In genomic region chr3:40391631-40392030, GRCm38 (mm10) we compare ENCODE assay signal across 9 mouse cellular contexts.
DNase-seq lines count a peak whose midpoint lies in the region; ATAC-seq and TF ChIP-seq lines count a peak whose summit lies in the region.
"Had no signal": no experiment of that assay in that cellular context is flagged by ENCODE, and none has a peak within 500 bp of the region (broad histone marks: within the 10 kb centered on the region; RNA-seq: fewer than 3 reads in every experiment).

No protein-coding gene starts in this region.

- DNase-seq in hindbrain, embryonic 11.5 days (ENCODE audit: low spot score), result peak; percentile 81
- DNase-seq in G1E (ENCODE audit: low spot score), result peak; percentile 4
- DNase-seq in cerebellum, adult 9-11 months, result peak; percentile 3
- DNase-seq in gastrocnemius, postnatal 10 days, result peak; percentile 37
- DNase-seq in layer of hippocampus, adult 9-11 months, result peak; percentile 13
- peak; percentile 94 for DNase-seq in midbrain, embryonic 11.5 days (ENCODE audit: low spot score, missing footprints)

- peak; percentile 27; the same call in 1 of the 2 replicates for ATAC-seq in hindbrain, embryonic 11.5 days (ENCODE audit: low FRiP score)
- no peak for ATAC-seq in hindbrain, embryonic 16.5 days
- ATAC-seq in G1E (ENCODE audit: extremely low read depth, insufficient number of reproducible peaks, low FRiP score, poor library complexity, severe bottlenecking), result no peak
- peak; percentile 55; the same call in 1 of the 2 replicates for ATAC-seq in midbrain, embryonic 11.5 days (ENCODE audit: low FRiP score)
- no peak for ATAC-seq in activated CD4-positive, CD25-positive, alpha-beta regulatory T cell, adult 4 months

- H3K4me1 ChIP-seq in hindbrain, embryonic 11.5 days (replicated peaks; ENCODE audit: control insufficient read depth, insufficient read depth, low read length), result no peaks in the 10 kb centered on the region
- H3K4me1 ChIP-seq in hindbrain, embryonic 16.5 days (ENCODE audit: control insufficient read depth, insufficient read depth, low read depth, low read length), result no peaks in the 10 kb centered on the region
- H3K4me1 ChIP-seq in G1E (ENCODE audit: insufficient read depth, low read depth, low read length), result no peaks in the 10 kb centered on the region
- H3K4me1 ChIP-seq in midbrain, embryonic 11.5 days (ENCODE audit: control insufficient read depth, insufficient read depth, low read length), result no peaks in the 10 kb centered on the region

- WGBS in hindbrain, embryonic 11.5 days, result 46% methylated on average over 6 of the region's 6 CpGs
- 35% methylated on average over 6 of the region's 6 CpGs for WGBS in hindbrain, embryonic 16.5 days
- 43% methylated on average over 6 of the region's 6 CpGs for WGBS in midbrain, embryonic 11.5 days

- H3K4me2 ChIP-seq in hindbrain, embryonic 11.5 days (replicated peaks; ENCODE audit: low read depth, low read length), result no peak overlapping the region
- H3K4me2 ChIP-seq in hindbrain, embryonic 16.5 days (ENCODE audit: low read length), result no peak overlapping the region
- H3K4me2 ChIP-seq in midbrain, embryonic 11.5 days, result no peak overlapping the region
- H3K4me2 ChIP-seq: limb, embryonic 15.5 days had no signal

- H3K36me3 ChIP-seq in hindbrain, embryonic 11.5 days (ENCODE audit: control insufficient read depth, insufficient read depth, low read length), result no peaks in the 10 kb centered on the region
- no peaks in the 10 kb centered on the region for H3K36me3 ChIP-seq in hindbrain, embryonic 16.5 days (ENCODE audit: control insufficient read depth, insufficient read depth, low read length)
- no peaks in the 10 kb centered on the region for H3K36me3 ChIP-seq in G1E (replicated peaks)
- H3K36me3 ChIP-seq in midbrain, embryonic 11.5 days (ENCODE audit: control insufficient read depth, insufficient read depth, low read length), result no peaks in the 10 kb centered on the region
- H3K36me3 ChIP-seq: limb, embryonic 15.5 days had no signal

- no peak overlapping the region for H3K9ac ChIP-seq in hindbrain, embryonic 11.5 days (ENCODE audit: low read depth, low read length)
- H3K9ac ChIP-seq in hindbrain, embryonic 16.5 days (ENCODE audit: low read depth, low read length), result no peak overlapping the region
- no peak overlapping the region for H3K9ac ChIP-seq in midbrain, embryonic 11.5 days (ENCODE audit: low read length)
- H3K9ac ChIP-seq: limb, embryonic 15.5 days had no signal

- H3K27ac ChIP-seq in hindbrain, embryonic 11.5 days (ENCODE audit: low read depth, low read length), result no peak overlapping the region
- no peak overlapping the region for H3K27ac ChIP-seq in hindbrain, embryonic 16.5 days (ENCODE audit: low read depth, low read length)
- H3K27ac ChIP-seq in midbrain, embryonic 11.5 days (ENCODE audit: low read depth, low read length), result no peak overlapping the region
- H3K27ac ChIP-seq: limb, embryonic 15.5 days had no signal

- TF ChIP-seq CTCF in G1E (IDR thresholded peaks at IDR 0.05; ENCODE audit: low read depth, low read length), result peak; percentile 56

- no peaks in the 10 kb centered on the region for H3K27me3 ChIP-seq in hindbrain, embryonic 11.5 days (ENCODE audit: control insufficient read depth, insufficient read depth, low read length)
- no peaks in the 10 kb centered on the region for H3K27me3 ChIP-seq in hindbrain, embryonic 16.5 days (replicated peaks; ENCODE audit: control insufficient read depth, insufficient read depth, low read length)
- H3K27me3 ChIP-seq in G1E (ENCODE audit: insufficient read depth, low read length), result peaks cover 4% of the 10 kb centered on the region
- no peaks in the 10 kb centered on the region for H3K27me3 ChIP-seq in midbrain, embryonic 11.5 days (ENCODE audit: control insufficient read depth, insufficient read depth, low read length)
- H3K27me3 ChIP-seq: limb, embryonic 15.5 days had no signal

- H3K4me3 ChIP-seq in hindbrain, embryonic 11.5 days (ENCODE audit: low read depth, low read length), result no peak overlapping the region
- no peak overlapping the region for H3K4me3 ChIP-seq in hindbrain, embryonic 16.5 days (ENCODE audit: low read length)
- no peak overlapping the region for H3K4me3 ChIP-seq in G1E (ENCODE audit: low read depth, low read length)
- no peak overlapping the region for H3K4me3 ChIP-seq in midbrain, embryonic 11.5 days (ENCODE audit: low read depth, low read length)
- H3K4me3 ChIP-seq: limb, embryonic 15.5 days had no signal

- no peaks in the 10 kb centered on the region for H3K9me3 ChIP-seq in hindbrain, embryonic 11.5 days (ENCODE audit: control insufficient read depth, low read length)
- no peaks in the 10 kb centered on the region for H3K9me3 ChIP-seq in hindbrain, embryonic 16.5 days (ENCODE audit: control insufficient read depth, low read length)
- no peaks in the 10 kb centered on the region for H3K9me3 ChIP-seq in G1E (replicated peaks)
- no peaks in the 10 kb centered on the region for H3K9me3 ChIP-seq in midbrain, embryonic 11.5 days (ENCODE audit: control insufficient read depth, low read length)
- H3K9me3 ChIP-seq: limb, embryonic 15.5 days had no signal

Comparison
In these comparisons a context has a peak if more than half of its experiments do, and no peak if none do; other contexts are left out.
1. ATAC-seq: peak in hindbrain, embryonic 11.5 days (single experiment) and midbrain, embryonic 11.5 days (single experiment); none in hindbrain, embryonic 16.5 days (single experiment), G1E (single experiment) and activated CD4-positive, CD25-positive, alpha-beta regulatory T cell, adult 4 months (single experiment).
2. DNase-seq: peak in every context shown above with its lines; median percentile 94 in midbrain, embryonic 11.5 days; 81 in hindbrain, embryonic 11.5 days; 37 in gastrocnemius, postnatal 10 days; 13 in layer of hippocampus, adult 9-11 months; 4 in G1E; 3 in cerebellum, adult 9-11 months.